Mouse (Mus musculus) kidney, embryonic 16.5 days (tissue): ENCODE measurements around the gene Dcaf1. TPM values are rescaled to one million over a fixed set of nuclear protein-coding genes. Genes with fewer than 3 reads are reported as not detected.

Experiments
- ATAC-seq: fragments of 200-750 bp; cut with Nextera tagmentation; 2 replicates; pipeline ENCODE4 v1.8.0; 2017; ENCODE audit warnings: moderate TSS enrichment; ENCODE audit not compliant: low FRiP score, low TSS enrichment
- H3K27ac ChIP-seq: fragments of 300-500 bp; sonication (generic); 2 replicates; pipeline ENCODE4 v1.5.1; 2014; ENCODE audit warnings: low read length
- H3K27me3 ChIP-seq: fragments of 300-500 bp; sonication (generic); 2 replicates; pipeline ENCODE4 v1.6.1; 2014; ENCODE audit warnings: low read length, control low read depth, mixed read lengths; ENCODE audit not compliant: insufficient read depth
- H3K36me3 ChIP-seq: fragments of 300-500 bp; sonication (generic); 2 replicates; pipeline ENCODE4 v1.6.1; 2014; ENCODE audit warnings: low read length, control low read depth, mixed read lengths; ENCODE audit not compliant: insufficient read depth
- H3K4me1 ChIP-seq: fragments of 300-500 bp; sonication (generic); 2 replicates; pipeline ENCODE4 v1.6.1; 2014; ENCODE audit warnings: low read length, control low read depth, mixed read lengths; ENCODE audit not compliant: insufficient read depth
- H3K4me2 ChIP-seq: fragments of 300-500 bp; sonication (generic); replicated peaks from 2 replicates; pipeline ENCODE4 v1.6.1; 2014; ENCODE audit warnings: low read depth, low read length
- H3K4me3 ChIP-seq: fragments of 300-500 bp; sonication (generic); 2 replicates; pipeline ENCODE4 v1.5.1; 2014; ENCODE audit warnings: mild to moderate bottlenecking, low read length
- H3K9ac ChIP-seq: fragments of 300-500 bp; sonication (generic); replicated peaks from 2 replicates; pipeline ENCODE4 v1.6.1; 2014; ENCODE audit warnings: low read length
- H3K9me3 ChIP-seq: fragments of 300-500 bp; sonication (generic); 2 replicates; pipeline ENCODE4 v1.6.1; 2016; ENCODE audit warnings: low read length, control low read depth
- WGBS: fragments of 180-500 bp; shearing (Covaris S2); extraction: QIAGEN DNeasy Blood & Tissue Kit; methylation state at CpG from one replicate; pipeline ENCODE4 v1.1.7; 2014; 5-methylcytosine and 5-hydroxymethylcytosine counted together
- polyA plus RNA-seq: library from polyadenylated mRNA; unstranded; fragments of >200 nt; fragmentation: Nextera tagmentation; extraction: Ambion mirVana; gene quantifications from 2 replicates; pipeline ENCODE4 v1.2.1, GENCODE M21; 2015

The Dcaf1 gene
- polyA plus RNA-seq: 25.5 and 31.4 TPM in 2 replicates

DNA sequence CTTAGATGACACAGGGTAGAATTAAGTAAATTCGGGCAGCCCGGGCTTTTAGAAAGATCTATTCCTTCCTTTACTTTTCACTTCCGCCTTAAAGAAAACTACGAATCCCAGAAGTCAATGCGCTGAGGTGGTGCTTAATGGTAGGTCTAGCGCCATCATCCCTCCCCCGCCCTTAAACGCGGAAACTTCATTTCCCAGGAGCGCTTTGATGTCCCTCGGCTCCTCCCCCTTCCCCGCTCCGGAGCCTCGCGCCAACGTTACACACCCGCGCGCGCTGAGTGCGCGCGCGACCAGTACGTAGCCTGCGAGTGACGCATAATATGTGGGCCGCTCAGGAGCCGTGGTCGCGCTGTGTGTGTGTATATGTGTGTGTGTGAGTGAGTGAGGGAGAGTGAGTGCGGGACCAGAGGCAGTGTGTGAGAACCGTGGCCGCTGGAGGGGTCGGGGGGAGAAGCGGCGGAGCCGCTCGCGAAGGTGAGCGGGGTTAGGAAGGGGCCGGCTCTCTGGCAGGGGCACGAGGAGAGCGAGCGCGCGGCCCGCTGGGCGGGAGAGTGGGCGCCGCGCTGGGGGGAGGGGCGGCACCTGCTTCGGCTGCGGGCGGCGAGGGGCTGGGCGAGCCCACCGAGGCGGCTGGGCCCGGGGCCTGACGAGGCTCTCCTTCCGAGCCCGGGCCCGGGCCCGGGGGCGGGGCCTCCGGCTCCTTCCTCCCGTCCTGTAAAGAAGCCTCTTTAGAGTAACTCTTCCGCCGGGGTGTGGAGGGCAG is at the start of gene Dcaf1:
TSS of gene Dcaf1 (plus strand) at position 257 of the 763 bp plus-strand sequence.
- H3K36me3 ChIP-seq: no peaks in the 10 kb centered on the region
- peak within 1 kb of the TSS; percentile 93 for H3K9ac ChIP-seq
- H3K4me2 ChIP-seq: peak within 1 kb of the TSS; percentile 73
- no peaks in the 10 kb centered on the region for H3K27me3 ChIP-seq
- ATAC-seq: peak; percentile 97
- H3K9me3 ChIP-seq: no peaks in the 10 kb centered on the region
- peaks cover 6% of the 10 kb centered on the region for H3K4me1 ChIP-seq
- H3K4me3 ChIP-seq: peak within 1 kb of the TSS; percentile 86
- under 1% methylated on average over 54 of the region's 71 CpGs for WGBS
- H3K27ac ChIP-seq: peak within 1 kb of the TSS; percentile 90

DNA sequence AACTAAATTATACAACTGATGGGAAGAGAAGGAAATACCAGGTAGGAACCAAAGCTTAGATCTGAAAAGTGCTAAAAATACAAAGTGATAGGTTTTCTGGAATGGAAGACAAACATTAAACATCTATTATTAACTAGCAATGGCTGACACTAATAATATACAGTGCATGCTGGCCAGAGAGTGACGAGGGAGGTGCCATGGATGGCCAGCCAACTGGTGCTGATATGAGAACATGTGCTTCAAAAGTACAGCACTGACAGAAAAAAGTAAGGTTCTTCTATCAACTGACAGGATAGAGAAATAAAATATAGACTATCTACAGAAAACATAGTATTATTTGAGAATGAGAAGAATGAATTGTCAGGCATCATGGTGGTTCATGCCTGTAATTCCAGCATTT is 45.6 kb upstream of the Dcaf1 start:
- ATAC-seq: no peak
- Histone ChIP-seq H3K27me3 (no peaks in the 10 kb centered on the region), H3K4me2 (no peak overlapping the region), H3K27ac (no peak overlapping the region), H3K9me3 (no peaks in the 10 kb centered on the region), H3K4me1 (no peaks in the 10 kb centered on the region), H3K36me3 (no peaks in the 10 kb centered on the region), H3K4me3 (no peak overlapping the region), H3K9ac (no peak overlapping the region)
- 78% methylated on average over 1 of the region's 1 CpGs for WGBS

- no peaks in the 10 kb centered on the region for H3K4me1 ChIP-seq
- 88% methylated on average over 3 of the region's 3 CpGs for WGBS
- no peak overlapping the region for H3K4me3 ChIP-seq
- no peaks in the 10 kb centered on the region for H3K36me3 ChIP-seq
- H3K27ac ChIP-seq: no peak overlapping the region
- no peak overlapping the region for H3K9ac ChIP-seq
- H3K27me3 ChIP-seq: no peaks in the 10 kb centered on the region
- ATAC-seq: no peak
- H3K4me2 ChIP-seq: no peak overlapping the region
- no peaks in the 10 kb centered on the region for H3K9me3 ChIP-seq
Observed at GRCm38 (mm10) chr9:106777423-106777822, 44.3 kb upstream of the Dcaf1 start.

GRCm38 (mm10) chr9:106778319-106778718 is 43.4 kb upstream of the Dcaf1 start:
- H3K4me2 ChIP-seq: no peak overlapping the region
- no peak for ATAC-seq
- no peak overlapping the region for H3K4me3 ChIP-seq
- H3K9me3 ChIP-seq: no peaks in the 10 kb centered on the region
- no peaks in the 10 kb centered on the region for H3K4me1 ChIP-seq
- no peak overlapping the region for H3K9ac ChIP-seq
- H3K27me3 ChIP-seq: no peaks in the 10 kb centered on the region
- WGBS: 80% methylated on average over 4 of the region's 4 CpGs
- H3K27ac ChIP-seq: no peak overlapping the region
- no peaks in the 10 kb centered on the region for H3K36me3 ChIP-seq

GRCm38 (mm10) chr9:106780086-106780485 is 41.6 kb upstream of the Dcaf1 start:
- 86% methylated on average over 3 of the region's 3 CpGs for WGBS

DNA sequence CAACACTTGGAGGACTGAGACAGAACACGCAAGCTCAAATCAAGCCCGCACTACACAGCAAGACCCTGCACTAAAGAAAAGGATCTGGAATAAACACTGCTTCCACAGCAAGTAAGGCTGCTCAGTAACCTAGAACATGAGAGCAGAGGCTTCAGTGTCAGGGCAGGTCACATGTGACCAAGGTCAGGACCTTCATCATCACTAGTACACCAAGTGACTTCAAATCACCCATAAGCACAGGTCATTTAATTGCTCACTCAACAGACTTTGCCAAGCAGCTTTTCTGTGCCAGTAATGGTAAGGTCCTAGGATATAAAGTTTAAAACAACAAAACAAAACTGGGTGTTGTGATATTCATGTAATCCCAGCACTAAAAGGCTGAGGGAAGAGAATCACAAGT is 38.1 kb upstream of the Dcaf1 start:
- Histone ChIP-seq H3K4me1 (peaks cover 9% of the 10 kb centered on the region), H3K27ac (no peak overlapping the region), H3K4me2 (no peak overlapping the region), H3K27me3 (no peaks in the 10 kb centered on the region), H3K9me3 (no peaks in the 10 kb centered on the region), H3K4me3 (no peak overlapping the region), H3K9ac (no peak overlapping the region), H3K36me3 (no peaks in the 10 kb centered on the region)
- WGBS: 94% methylated on average over 2 of the region's 2 CpGs
- ATAC-seq: no peak

More at GRCm38 (mm10) chr9:106780086-106780485, 41.6 kb upstream of the Dcaf1 start:
- H3K4me2 ChIP-seq: no peak overlapping the region
- no peaks in the 10 kb centered on the region for H3K9me3 ChIP-seq
- H3K4me1 ChIP-seq: no peaks in the 10 kb centered on the region
- H3K9ac ChIP-seq: no peak overlapping the region
- no peak overlapping the region for H3K4me3 ChIP-seq
- H3K36me3 ChIP-seq: no peaks in the 10 kb centered on the region
- no peak for ATAC-seq
- H3K27ac ChIP-seq: no peak overlapping the region
- H3K27me3 ChIP-seq: no peaks in the 10 kb centered on the region

GRCm38 (mm10) chr9:106785206-106785605 is 36.5 kb upstream of the Dcaf1 start:
- Histone ChIP-seq H3K4me1 (peaks cover 14% of the 10 kb centered on the region), H3K9ac (no peak overlapping the region), H3K27me3 (no peaks in the 10 kb centered on the region), H3K4me3 (no peak overlapping the region), H3K36me3 (no peaks in the 10 kb centered on the region), H3K9me3 (no peaks in the 10 kb centered on the region), H3K27ac (no peak overlapping the region), H3K4me2 (no peak overlapping the region)
- no peak for ATAC-seq
- 70% methylated on average over 3 of the region's 3 CpGs for WGBS

DNA sequence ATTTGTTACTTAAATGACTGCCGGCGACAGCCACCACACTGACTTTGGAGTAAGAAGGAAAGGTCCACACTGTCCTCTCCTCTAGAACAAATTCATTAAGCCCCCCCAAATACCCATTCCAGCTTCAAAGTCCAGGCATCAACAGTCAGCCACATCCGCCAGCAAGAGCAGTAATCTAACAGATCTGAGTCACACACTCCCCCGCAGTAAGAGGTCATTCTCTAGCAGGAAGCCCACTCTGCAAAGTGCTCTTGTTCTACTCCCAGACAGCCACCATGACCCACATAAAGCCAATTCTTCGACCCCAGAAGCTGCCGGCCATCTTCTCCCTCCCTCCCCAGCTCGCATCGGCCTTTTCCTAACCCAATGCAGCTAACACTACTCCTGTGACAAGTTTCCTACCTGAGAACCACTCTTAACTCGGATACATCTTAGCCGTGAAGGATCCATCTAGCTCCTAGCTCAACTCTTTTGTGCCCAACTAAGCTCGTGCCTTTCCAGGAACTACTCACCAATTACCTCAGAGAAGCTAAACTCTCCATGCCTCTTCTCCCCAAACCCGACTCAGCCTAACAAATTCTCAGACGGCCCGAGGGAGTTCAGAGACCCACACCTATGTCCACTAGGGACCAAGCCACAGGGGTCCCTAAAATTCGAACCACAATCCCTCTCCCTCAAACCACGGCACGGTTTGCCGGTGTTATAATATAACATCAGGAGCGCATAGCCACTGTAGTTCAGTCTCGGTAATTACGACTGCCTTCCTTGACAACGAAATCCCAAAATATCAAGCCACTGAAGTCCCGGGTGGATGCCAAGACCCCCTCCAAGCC is 33.5 kb upstream of the Dcaf1 start:
- peak; percentile 50; the same call in 1 of the 2 replicates for ATAC-seq
- 5% methylated on average over 23 of the region's 23 CpGs for WGBS
- H3K27ac ChIP-seq: peak overlapping the region; percentile 95
- peak overlapping the region; percentile 94 for H3K4me3 ChIP-seq
- peak overlapping the region; percentile 99 for H3K9ac ChIP-seq
- no peaks in the 10 kb centered on the region for H3K36me3 ChIP-seq
- no peaks in the 10 kb centered on the region for H3K27me3 ChIP-seq
- no peaks in the 10 kb centered on the region for H3K9me3 ChIP-seq
- peak overlapping the region; percentile 79 for H3K4me2 ChIP-seq
- H3K4me1 ChIP-seq: peaks cover 14% of the 10 kb centered on the region

GRCm38 (mm10) chr9:106788812-106789321 is 32.8 kb upstream of the Dcaf1 start, which contains the start of gene Rad54l2:
Rad54l2 (minus strand) TSS chr9:106789194.
- WGBS: 0% methylated on average over 42 of the region's 49 CpGs
- peak within 1 kb of the TSS; percentile 95 for H3K27ac ChIP-seq
- H3K36me3 ChIP-seq: no peaks in the 10 kb centered on the region
- no peaks in the 10 kb centered on the region for H3K27me3 ChIP-seq
- H3K4me1 ChIP-seq: peaks cover 14% of the 10 kb centered on the region
- peak within 1 kb of the TSS; percentile 99 for H3K9ac ChIP-seq
- H3K9me3 ChIP-seq: no peaks in the 10 kb centered on the region
- ATAC-seq: peak; percentile 94
- H3K4me3 ChIP-seq: peak within 1 kb of the TSS; percentile 94
- peak within 1 kb of the TSS; percentile 79 for H3K4me2 ChIP-seq
